Mouse (Mus musculus): ENCODE data around the gene Egln3. TPM values are rescaled to one million over a fixed set of nuclear protein-coding genes. Genes with fewer than 3 reads are reported as not detected.

Gene Egln3
- polyA plus RNA-seq, 1 experiment from 2014 or later = 4.2 TPM

GRCm38 (mm10) chr12:54225090-54225489, 21.4 kb upstream of the Egln3 start:
- H3K4me3 ChIP-seq = no peak overlapping the region
- H3K4me1 ChIP-seq = no peaks in the 10 kb centered on the region
- WGBS = 47% methylated on average over 3 of the region's 3 CpGs
- no peaks in the 10 kb centered on the region for H3K36me3 ChIP-seq
- no peak for ATAC-seq (ENCODE audit: insufficient number of reproducible peaks, insufficient read depth, low FRiP score, low TSS enrichment)
- no peak overlapping the region for H3K9ac ChIP-seq
- H3K27me3 ChIP-seq = no peaks in the 10 kb centered on the region
- H3K4me2 ChIP-seq (replicated peaks) = no peak overlapping the region
- H3K9me3 ChIP-seq = no peaks in the 10 kb centered on the region
- H3K27ac ChIP-seq = no peak overlapping the region

- WGBS = 80% methylated on average over 12 of the region's 12 CpGs
- ATAC-seq (ENCODE audit: insufficient number of reproducible peaks, insufficient read depth, low FRiP score, low TSS enrichment) = no peak
- no peak overlapping the region for H3K4me3 ChIP-seq
These were observed 18.5 kb upstream of the Egln3 start for GRCm38 (mm10) chr12:54222036-54222760.

GRCm38 (mm10) chr12:54216673-54217072, 13.0 kb upstream of the Egln3 start:
- no peaks in the 10 kb centered on the region for H3K27me3 ChIP-seq
- H3K27ac ChIP-seq = no peak overlapping the region
- 81% methylated on average over 5 of the region's 5 CpGs for WGBS
- no peak for ATAC-seq (ENCODE audit: insufficient number of reproducible peaks, insufficient read depth, low FRiP score, low TSS enrichment)
- no peak overlapping the region for H3K4me2 ChIP-seq (replicated peaks)
- H3K36me3 ChIP-seq = no peaks in the 10 kb centered on the region
- H3K9ac ChIP-seq = no peak overlapping the region
- no peaks in the 10 kb centered on the region for H3K9me3 ChIP-seq
- H3K4me1 ChIP-seq = no peaks in the 10 kb centered on the region
- H3K4me3 ChIP-seq = no peak overlapping the region

More at GRCm38 (mm10) chr12:54222036-54222760, 18.5 kb upstream of the Egln3 start:
- H3K9me3 ChIP-seq = no peaks in the 10 kb centered on the region
- no peak overlapping the region for H3K9ac ChIP-seq
- no peak overlapping the region for H3K27ac ChIP-seq
- H3K4me1 ChIP-seq = no peaks in the 10 kb centered on the region
- no peaks in the 10 kb centered on the region for H3K36me3 ChIP-seq
- H3K4me2 ChIP-seq (replicated peaks) = no peak overlapping the region
- no peaks in the 10 kb centered on the region for H3K27me3 ChIP-seq

GRCm38 (mm10) chr12:54214426-54214825, 10.8 kb upstream of the Egln3 start:
- 67% methylated on average over 6 of the region's 6 CpGs for WGBS

GRCm38 (mm10) chr12:54213871-54214270, 10.2 kb upstream of the Egln3 start:
- no peaks in the 10 kb centered on the region for H3K27me3 ChIP-seq
- no peaks in the 10 kb centered on the region for H3K36me3 ChIP-seq
- no peak overlapping the region for H3K27ac ChIP-seq
- no peak overlapping the region for H3K4me3 ChIP-seq
- no peak for ATAC-seq (ENCODE audit: insufficient number of reproducible peaks, insufficient read depth, low FRiP score, low TSS enrichment)
- H3K4me1 ChIP-seq = no peaks in the 10 kb centered on the region
- H3K9ac ChIP-seq = no peak overlapping the region
- H3K9me3 ChIP-seq = no peaks in the 10 kb centered on the region
- WGBS = 73% methylated on average over 4 of the region's 4 CpGs
- no peak overlapping the region for H3K4me2 ChIP-seq (replicated peaks)

More at GRCm38 (mm10) chr12:54214426-54214825, 10.8 kb upstream of the Egln3 start:
- Histone ChIP-seq H3K4me3 (no peak overlapping the region), H3K36me3 (no peaks in the 10 kb centered on the region), H3K4me1 (no peaks in the 10 kb centered on the region), H3K4me2 (replicated peaks) (no peak overlapping the region), H3K9ac (no peak overlapping the region), H3K27me3 (no peaks in the 10 kb centered on the region), H3K9me3 (no peaks in the 10 kb centered on the region), H3K27ac (no peak overlapping the region)
- ATAC-seq (ENCODE audit: insufficient number of reproducible peaks, insufficient read depth, low FRiP score, low TSS enrichment) = no peak

- Histone ChIP-seq H3K4me3 (no peak overlapping the region), H3K36me3 (no peaks in the 10 kb centered on the region), H3K4me2 (replicated peaks) (no peak overlapping the region), H3K27ac (no peak overlapping the region), H3K4me1 (no peaks in the 10 kb centered on the region), H3K27me3 (no peaks in the 10 kb centered on the region), H3K9ac (no peak overlapping the region), H3K9me3 (no peaks in the 10 kb centered on the region)
- ATAC-seq (ENCODE audit: insufficient number of reproducible peaks, insufficient read depth, low FRiP score, low TSS enrichment) = no peak
- WGBS = 60% methylated on average over 5 of the region's 5 CpGs
These were observed 9.6 kb upstream of the Egln3 start for GRCm38 (mm10) chr12:54213230-54213629.

GRCm38 (mm10) chr12:54209182-54209563, 5.5 kb upstream of the Egln3 start:
- H3K9me3 ChIP-seq = no peaks in the 10 kb centered on the region
- 48% methylated on average over 6 of the region's 6 CpGs for WGBS

GRCm38 (mm10) chr12:54208433-54209181, 4.9 kb upstream of the Egln3 start:
- no peak overlapping the region for H3K4me2 ChIP-seq (replicated peaks)
- no peak overlapping the region for H3K27ac ChIP-seq
- no peaks in the 10 kb centered on the region for H3K36me3 ChIP-seq
- no peaks in the 10 kb centered on the region for H3K4me1 ChIP-seq
- no peak for ATAC-seq (ENCODE audit: insufficient number of reproducible peaks, insufficient read depth, low FRiP score, low TSS enrichment)
- 65% methylated on average over 8 of the region's 8 CpGs for WGBS
- no peak overlapping the region for H3K9ac ChIP-seq
- H3K27me3 ChIP-seq = no peaks in the 10 kb centered on the region
- H3K9me3 ChIP-seq = no peaks in the 10 kb centered on the region
- H3K4me3 ChIP-seq = no peak overlapping the region

More at GRCm38 (mm10) chr12:54209182-54209563, 5.5 kb upstream of the Egln3 start:
- H3K4me1 ChIP-seq = no peaks in the 10 kb centered on the region
- H3K36me3 ChIP-seq = no peaks in the 10 kb centered on the region
- no peak overlapping the region for H3K4me2 ChIP-seq (replicated peaks)
- no peak overlapping the region for H3K9ac ChIP-seq
- H3K4me3 ChIP-seq = no peak overlapping the region
- H3K27ac ChIP-seq = no peak overlapping the region
- no peak for ATAC-seq (ENCODE audit: insufficient number of reproducible peaks, insufficient read depth, low FRiP score, low TSS enrichment)
- H3K27me3 ChIP-seq = no peaks in the 10 kb centered on the region

- H3K9me3 ChIP-seq = no peaks in the 10 kb centered on the region
- H3K4me1 ChIP-seq = peaks cover 8% of the 10 kb centered on the region; the same call in 1 of the 2 replicates
- no peak overlapping the region for H3K4me3 ChIP-seq
- H3K9ac ChIP-seq = no peak overlapping the region
- H3K27ac ChIP-seq = no peak overlapping the region
- H3K27me3 ChIP-seq = peaks cover 12% of the 10 kb centered on the region
- H3K4me2 ChIP-seq (replicated peaks) = no peak overlapping the region
- ATAC-seq (ENCODE audit: insufficient number of reproducible peaks, insufficient read depth, low FRiP score, low TSS enrichment) = no peak
- WGBS = 70% methylated on average over 4 of the region's 4 CpGs
- H3K36me3 ChIP-seq = no peaks in the 10 kb centered on the region
These were observed 2.1 kb upstream of the Egln3 start for GRCm38 (mm10) chr12:54205731-54206130.

- Histone ChIP-seq H3K27ac (no peak overlapping the region), H3K9me3 (no peaks in the 10 kb centered on the region), H3K36me3 (no peaks in the 10 kb centered on the region), H3K9ac (no peak overlapping the region), H3K4me3 (no peak overlapping the region), H3K4me2 (replicated peaks) (no peak overlapping the region), H3K4me1 (peaks cover 8% of the 10 kb centered on the region; the same call in 1 of the 2 replicates), H3K27me3 (peaks cover 12% of the 10 kb centered on the region)
- no peak for ATAC-seq (ENCODE audit: insufficient number of reproducible peaks, insufficient read depth, low FRiP score, low TSS enrichment)
- WGBS = 8% methylated on average over 1 of the region's 1 CpGs
These were observed 1.5 kb upstream of the Egln3 start for GRCm38 (mm10) chr12:54205195-54205594.

GRCm38 (mm10) chr12:54202765-54203655, 650 bp downstream of the Egln3 start:
- Histone ChIP-seq H3K9me3 (no peaks in the 10 kb centered on the region), H3K27ac (no peak overlapping the region)
- peak; percentile 64 for ATAC-seq (ENCODE audit: insufficient number of reproducible peaks, insufficient read depth, low FRiP score, low TSS enrichment)

More at GRCm38 (mm10) chr12:54202765-54203655, 650 bp downstream of the Egln3 start:
- Histone ChIP-seq H3K27me3 (peaks cover 12% of the 10 kb centered on the region), H3K4me3 (peak overlapping the region; percentile 63), H3K9ac (peak overlapping the region; percentile 64), H3K4me1 (peaks cover 11% of the 10 kb centered on the region), H3K4me2 (replicated peaks) (peak overlapping the region; percentile 99), H3K36me3 (no peaks in the 10 kb centered on the region)
- WGBS = 3% methylated on average over 55 of the region's 55 CpGs
